Mouse (Mus musculus): ENCODE measurements at regions not wholly inside any gene's neighbourhood (a gene's known extent, or its start where the extent isn't known, plus 50 kb on each side); places are given as distances from the start of the nearest gene placed in this dataset.

GRCm38 (mm10) chr2:169461491-169462039 is 126.0 kb downstream of the Gm11011 start:
- H3K4me3 ChIP-seq (ENCODE audit: control insufficient read depth in 1 of 2, insufficient read depth in 1 of 2, low read depth in 2 of 2, low read length in 2 of 2), result no peak overlapping the region
- no peaks in the 10 kb centered on the region for H3K4me1 ChIP-seq (ENCODE audit: control insufficient read depth in 1 of 2, insufficient read depth in 2 of 2, low read length in 2 of 2)
- no peak for DNase-seq (ENCODE audit: low read depth, low spot score)
- H3K36me3 ChIP-seq (ENCODE audit: control insufficient read depth in 1 of 2, insufficient read depth in 2 of 2, low read length in 2 of 2), result no peaks in the 10 kb centered on the region
- H3K27ac ChIP-seq (ENCODE audit: control insufficient read depth, low read depth, low read length), result no peak overlapping the region
- no peak overlapping the region for H3K9ac ChIP-seq (ENCODE audit: control insufficient read depth, low read depth, low read length, poor library complexity, severe bottlenecking)
- H3K79me2 ChIP-seq (ENCODE audit: control insufficient read depth, insufficient read depth, low read length, poor library complexity), result no peaks in the 10 kb centered on the region
- H3K9me3 ChIP-seq (replicated peaks; ENCODE audit: insufficient read depth, low read length), result no peaks in the 10 kb centered on the region
- H3K27me3 ChIP-seq (ENCODE audit: control insufficient read depth in 1 of 2, insufficient read depth in 2 of 2, low read length in 2 of 2), result no peaks in the 10 kb centered on the region
- TF ChIP-seq ELF1 (IDR thresholded peaks at IDR 0.05; ENCODE audit: low read depth, low read length) (no peak), NELFE (IDR thresholded peaks at IDR 0.05; ENCODE audit: low read depth, low read length) (no peak), TBP (IDR thresholded peaks at IDR 0.05; ENCODE audit: low read depth, low read length) (no peak), MYC (IDR thresholded peaks at IDR 0.05; ENCODE audit: low read depth, low read length) (no peak), MXI1 (IDR thresholded peaks at IDR 0.05; ENCODE audit: low read depth, low read length) (no peak), CTCF (IDR thresholded peaks at IDR 0.05 in 2 of 3, conservative IDR thresholded peaks at IDR 0.05 in 1 of 3; ENCODE audit: control insufficient read depth in 1 of 3, insufficient read depth in 1 of 3, low read depth in 2 of 3, low read length in 3 of 3, poor library complexity in 1 of 3, severe bottlenecking in 1 of 3) (no peak), HCFC1 (IDR thresholded peaks at IDR 0.05; ENCODE audit: low read depth, low read length) (no peak), UBTF (IDR thresholded peaks at IDR 0.05; ENCODE audit: borderline replicate concordance, insufficient read depth, low read depth, low read length) (no peak), ZC3H11A (IDR thresholded peaks at IDR 0.05; ENCODE audit: low read depth, low read length) (no peak), POLR2AphosphoS2 (IDR thresholded peaks at IDR 0.05; ENCODE audit: low read length) (no peak), MYB (IDR thresholded peaks at IDR 0.05; ENCODE audit: low read depth, low read length) (no peak), SMC3 (IDR thresholded peaks at IDR 0.05; ENCODE audit: low read depth, low read length) (no peak), JUND (IDR thresholded peaks at IDR 0.05; ENCODE audit: low read depth, low read length) (no peak), RCOR1 (IDR thresholded peaks at IDR 0.05; ENCODE audit: low read depth, low read length) (no peak)

- Histone ChIP-seq H3K4me3 (ENCODE audit: control insufficient read depth in 1 of 2, insufficient read depth in 1 of 2, low read depth in 2 of 2, low read length in 2 of 2) (no peak overlapping the region), H3K79me2 (ENCODE audit: control insufficient read depth, insufficient read depth, low read length, poor library complexity) (no peaks in the 10 kb centered on the region), H3K36me3 (ENCODE audit: control insufficient read depth in 1 of 2, insufficient read depth in 2 of 2, low read length in 2 of 2) (no peaks in the 10 kb centered on the region), H3K9me3 (replicated peaks; ENCODE audit: insufficient read depth, low read length) (no peaks in the 10 kb centered on the region), H3K9ac (ENCODE audit: control insufficient read depth, low read depth, low read length, poor library complexity, severe bottlenecking) (no peak overlapping the region), H3K27me3 (ENCODE audit: control insufficient read depth in 1 of 2, insufficient read depth in 2 of 2, low read length in 2 of 2) (no peaks in the 10 kb centered on the region), H3K4me1 (ENCODE audit: control insufficient read depth in 1 of 2, insufficient read depth in 2 of 2, low read length in 2 of 2) (no peaks in the 10 kb centered on the region), H3K27ac (ENCODE audit: control insufficient read depth, low read depth, low read length) (no peak overlapping the region)
- no peak for DNase-seq (ENCODE audit: low read depth, low spot score)
- no peak for TF ChIP-seq MAX (IDR thresholded peaks at IDR 0.05; ENCODE audit: low read length)
- no peak for TF ChIP-seq TCF12 (IDR thresholded peaks at IDR 0.05; ENCODE audit: low read depth, low read length)
- no peak for TF ChIP-seq CHD1 (IDR thresholded peaks at IDR 0.05; ENCODE audit: low read depth, low read length)
- no peak for TF ChIP-seq MYC (IDR thresholded peaks at IDR 0.05; ENCODE audit: low read depth, low read length)
- TF ChIP-seq ZNF384 (IDR thresholded peaks at IDR 0.05; ENCODE audit: low read depth, low read length), result no peak
- no peak for TF ChIP-seq POLR2A (IDR thresholded peaks at IDR 0.05; ENCODE audit: control insufficient read depth in 1 of 2, insufficient read depth in 1 of 2, low read depth in 1 of 2, low read length in 2 of 2, poor library complexity in 1 of 2)
- no peak for TF ChIP-seq SMC3 (IDR thresholded peaks at IDR 0.05; ENCODE audit: low read depth, low read length)
- TF ChIP-seq CTCF (IDR thresholded peaks at IDR 0.05 in 2 of 3, conservative IDR thresholded peaks at IDR 0.05 in 1 of 3; ENCODE audit: control insufficient read depth in 1 of 3, insufficient read depth in 1 of 3, low read depth in 2 of 3, low read length in 3 of 3, poor library complexity in 1 of 3, severe bottlenecking in 1 of 3), result no peak
Observed at GRCm38 (mm10) chr2:169452956-169453355, 134.6 kb downstream of the Gm11011 start.

Data from MEL (cell line).